Mouse (Mus musculus) hindbrain, embryonic 10.5 days (tissue): ENCODE data around the gene Sertad1. TPM values are rescaled to one million over a fixed set of nuclear protein-coding genes. Genes with fewer than 3 reads are reported as not detected.

ENCODE experiments used
- DNase-seq: peaks from one replicate; pipeline ENCODE4 v3.0.0-alpha.2; 2017; ENCODE audit warnings: low spot score
- H3K27ac ChIP-seq: fragments of 300-500 bp; sonication (generic); 2 replicates; pipeline ENCODE4 v1.5.1; 2016; ENCODE audit warnings: mild to moderate bottlenecking, moderate library complexity
- H3K27me3 ChIP-seq: fragments of 300-500 bp; sonication (generic); 2 replicates; pipeline ENCODE4 v1.6.1; 2016; ENCODE audit warnings: mild to moderate bottlenecking; ENCODE audit not compliant: poor library complexity, insufficient read depth, severe bottlenecking
- H3K36me3 ChIP-seq: fragments of 300-500 bp; sonication (generic); 2 replicates; pipeline ENCODE4 v1.6.1; 2016; ENCODE audit warnings: mild to moderate bottlenecking, moderate library complexity
- H3K4me1 ChIP-seq: fragments of 300-500 bp; sonication (generic); replicated peaks from 2 replicates; pipeline ENCODE4 v1.6.1; 2016; ENCODE audit warnings: mild to moderate bottlenecking
- H3K4me3 ChIP-seq: fragments of 300-500 bp; sonication (generic); 2 replicates; pipeline ENCODE4 v1.5.1; 2016; ENCODE audit warnings: mild to moderate bottlenecking, moderate library complexity
- H3K9me3 ChIP-seq: fragments of 300-500 bp; sonication (generic); 2 replicates; pipeline ENCODE4 v1.6.1; 2016; ENCODE audit warnings: mild to moderate bottlenecking, moderate library complexity
- WGBS: fragments of 180-500 bp; shearing (Covaris S2); methylation state at CpG from one replicate; pipeline ENCODE4 v1.1.7; 2016; 5-methylcytosine and 5-hydroxymethylcytosine counted together
- polyA plus RNA-seq: library from polyadenylated mRNA; unstranded; fragments of >200 nt; fragmentation: Nextera tagmentation; extraction: Ambion mirVana; gene quantifications from 2 replicates; pipeline ENCODE4 v1.2.1, GENCODE M21; 2016

Sertad1 gene
- polyA plus RNA-seq, 1 experiment from 2014 or later, result 23.6 TPM

DNA sequence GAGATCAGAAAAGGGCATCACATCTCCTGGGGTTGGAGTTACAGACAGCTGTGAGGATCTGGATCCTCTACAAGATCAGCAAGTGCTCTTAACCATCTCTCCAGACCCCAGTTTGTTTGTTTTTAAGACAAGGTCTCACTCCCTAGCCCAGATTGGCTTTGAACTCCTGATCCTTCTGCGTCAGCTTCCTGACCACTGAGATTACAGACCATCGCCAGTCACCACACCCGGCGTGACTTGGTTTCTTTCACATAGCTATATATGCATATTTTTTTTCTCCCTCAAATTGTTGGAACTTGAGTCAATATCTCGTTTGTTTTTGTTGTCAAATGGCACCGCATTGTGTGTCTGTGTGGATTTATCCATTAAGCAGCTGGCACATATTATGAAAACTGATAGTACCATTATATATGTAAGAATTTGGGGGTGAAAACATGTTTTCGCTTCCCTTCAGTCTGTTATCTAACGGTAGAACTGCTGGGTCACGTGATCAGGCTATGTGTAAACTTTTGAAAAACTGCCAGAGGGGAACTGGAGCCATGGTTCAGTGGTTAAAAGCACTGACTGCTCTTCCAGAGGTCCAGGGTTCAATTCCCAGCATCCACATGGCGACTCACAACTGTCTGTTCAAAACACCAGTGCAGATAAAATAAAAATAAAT lies 32.1 kb upstream of the Sertad1 start:
- H3K9me3 ChIP-seq, result 0 out of 2 replicates have a peak, but pooled peaks cover 3% of the 10 kb centered on the region
- DNase-seq, result no peak
- no peaks in the 10 kb centered on the region for H3K36me3 ChIP-seq
- no peaks in the 10 kb centered on the region for H3K27me3 ChIP-seq
- 81% methylated on average over 10 of the region's 10 CpGs for WGBS
- no peaks in the 10 kb centered on the region for H3K4me1 ChIP-seq
- no peak overlapping the region for H3K27ac ChIP-seq
- H3K4me3 ChIP-seq, result no peak overlapping the region

GRCm38 (mm10) chr7:27455273-27455672 lies 31.4 kb upstream of the Sertad1 start:
- Histone ChIP-seq H3K4me1 (no peaks in the 10 kb centered on the region), H3K9me3 (0 out of 2 replicates have a peak, but pooled peaks cover 3% of the 10 kb centered on the region), H3K36me3 (no peaks in the 10 kb centered on the region), H3K4me3 (no peak overlapping the region), H3K27me3 (no peaks in the 10 kb centered on the region), H3K27ac (no peak overlapping the region)
- no peak for DNase-seq
- WGBS, result 84% methylated on average over 3 of the region's 3 CpGs

DNA sequence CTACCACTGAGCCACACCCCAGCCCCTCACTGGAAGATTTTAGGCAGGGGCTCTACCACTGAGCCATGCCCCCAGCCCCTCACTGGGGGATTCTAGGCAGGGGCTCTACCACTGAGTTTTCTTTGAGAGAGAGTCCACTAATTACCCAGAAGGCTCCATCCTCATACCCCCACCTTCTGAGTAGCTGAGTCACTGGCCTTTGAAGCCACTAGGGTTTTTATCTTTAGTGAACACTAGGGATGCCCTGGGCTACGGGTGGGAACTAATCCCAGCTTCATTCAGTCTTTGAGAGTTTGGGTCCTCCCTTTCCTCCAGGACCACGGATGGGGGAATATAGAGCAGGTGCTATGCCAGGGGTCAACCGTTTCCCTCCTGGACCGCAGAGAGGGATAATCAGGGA lies 28.1 kb upstream of the Sertad1 start:
- Histone ChIP-seq H3K27ac (no peak overlapping the region), H3K27me3 (no peaks in the 10 kb centered on the region), H3K4me3 (no peak overlapping the region), H3K9me3 (0 out of 2 replicates have a peak, but pooled peaks cover 3% of the 10 kb centered on the region), H3K4me1 (no peaks in the 10 kb centered on the region), H3K36me3 (no peaks in the 10 kb centered on the region)
- WGBS, result 84% methylated on average over 4 of the region's 4 CpGs
- DNase-seq, result no peak

DNA sequence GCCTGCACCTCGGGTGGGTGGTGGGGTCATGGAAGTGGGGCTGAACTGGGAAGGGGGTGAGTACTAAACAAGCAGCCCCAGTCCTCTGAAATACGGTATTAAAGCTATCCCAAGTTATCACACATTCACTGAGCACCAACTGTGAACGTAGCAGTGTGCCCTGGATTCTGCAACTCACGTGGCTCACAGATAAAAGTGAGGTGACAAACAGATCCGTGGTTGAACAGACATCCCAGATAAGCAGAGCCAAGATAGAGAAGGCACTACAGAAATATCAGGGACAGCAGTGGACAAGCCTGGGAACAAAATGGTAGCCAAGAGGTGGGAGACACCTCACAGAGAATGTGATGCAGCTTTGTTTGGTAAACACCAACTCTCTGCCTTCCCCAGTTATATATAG lies 27.1 kb upstream of the Sertad1 start:
- Histone ChIP-seq H3K4me1 (no peaks in the 10 kb centered on the region), H3K4me3 (no peak overlapping the region), H3K27ac (no peak overlapping the region), H3K36me3 (no peaks in the 10 kb centered on the region), H3K9me3 (0 out of 2 replicates have a peak, but pooled peaks cover 3% of the 10 kb centered on the region), H3K27me3 (no peaks in the 10 kb centered on the region)
- WGBS, result 87% methylated on average over 5 of the region's 5 CpGs
- DNase-seq, result no peak

DNA sequence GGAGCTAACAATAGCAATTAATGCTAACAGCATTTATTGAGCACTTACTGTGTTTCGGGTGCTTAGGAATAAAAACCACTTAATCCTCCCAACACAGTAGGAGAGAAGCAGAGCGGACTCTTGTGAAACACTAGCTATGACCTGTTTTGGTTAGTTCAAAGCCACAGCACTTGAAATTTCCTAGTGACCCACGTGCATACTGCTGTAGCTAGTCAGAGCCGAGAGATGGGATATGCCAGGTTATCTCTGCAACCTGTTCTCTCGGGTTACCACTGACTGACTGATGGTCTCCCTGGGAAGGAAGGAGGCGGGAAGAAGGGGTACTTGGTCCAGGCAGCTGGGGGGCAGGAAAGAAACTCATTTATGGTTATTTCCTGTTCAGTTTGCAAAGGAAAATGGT lies 26.2 kb upstream of the Sertad1 start:
- no peaks in the 10 kb centered on the region for H3K4me1 ChIP-seq
- DNase-seq, result no peak
- no peak overlapping the region for H3K27ac ChIP-seq
- H3K36me3 ChIP-seq, result no peaks in the 10 kb centered on the region
- 0 out of 2 replicates have a peak, but pooled peaks cover 3% of the 10 kb centered on the region for H3K9me3 ChIP-seq
- no peaks in the 10 kb centered on the region for H3K27me3 ChIP-seq
- 84% methylated on average over 6 of the region's 6 CpGs for WGBS
- no peak overlapping the region for H3K4me3 ChIP-seq

GRCm38 (mm10) chr7:27467648-27468047 lies 19.1 kb upstream of the Sertad1 start:
- no peak overlapping the region for H3K27ac ChIP-seq
- H3K4me1 ChIP-seq, result peaks cover 9% of the 10 kb centered on the region
- H3K27me3 ChIP-seq, result no peaks in the 10 kb centered on the region
- H3K4me3 ChIP-seq, result no peak overlapping the region
- DNase-seq, result peak; percentile 13
- WGBS, result 46% methylated on average over 4 of the region's 4 CpGs
- no peaks in the 10 kb centered on the region for H3K36me3 ChIP-seq
- no peaks in the 10 kb centered on the region for H3K9me3 ChIP-seq

DNA sequence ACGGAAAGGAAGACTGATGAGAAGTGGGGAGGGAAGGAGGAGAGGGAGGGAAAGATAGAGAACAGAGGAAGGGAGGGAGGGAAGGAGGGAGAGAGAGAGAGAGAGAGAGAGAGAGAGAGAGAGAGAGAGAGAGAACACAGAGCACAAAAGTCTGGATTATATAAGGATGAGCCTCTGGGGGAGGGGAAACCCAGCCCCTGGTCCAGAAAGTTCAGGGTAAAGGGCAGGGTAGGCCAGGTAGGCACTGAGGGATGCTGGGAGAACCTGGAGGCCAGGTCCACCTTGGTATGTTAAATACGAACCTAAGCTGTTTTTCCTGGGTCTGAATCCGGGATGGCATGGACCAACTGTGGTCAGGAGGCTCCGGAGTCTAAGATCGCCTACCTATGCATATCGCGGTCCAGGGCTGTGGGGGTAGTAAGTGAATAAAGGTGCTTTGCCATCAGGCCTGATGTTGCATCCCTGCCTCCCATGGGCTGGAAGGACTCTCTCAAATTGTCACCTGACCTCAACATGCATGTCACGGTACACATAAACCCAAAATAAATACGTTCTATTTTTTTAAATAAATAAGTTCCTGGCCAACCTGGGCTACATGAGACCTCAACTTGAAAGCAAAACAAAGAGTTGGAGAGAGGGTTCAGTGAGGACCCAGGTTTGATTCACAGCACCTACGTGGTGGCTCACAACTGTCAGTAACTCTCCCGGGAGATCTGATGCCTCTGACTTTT lies 15.2 kb upstream of the Sertad1 start:
- no peak overlapping the region for H3K27ac ChIP-seq
- WGBS, result 90% methylated on average over 11 of the region's 11 CpGs
- H3K4me3 ChIP-seq, result no peak overlapping the region
- peaks cover 18% of the 10 kb centered on the region for H3K4me1 ChIP-seq
- H3K27me3 ChIP-seq, result no peaks in the 10 kb centered on the region
- H3K36me3 ChIP-seq, result peaks cover 6% of the 10 kb centered on the region
- DNase-seq, result no peak
- no peaks in the 10 kb centered on the region for H3K9me3 ChIP-seq

DNA sequence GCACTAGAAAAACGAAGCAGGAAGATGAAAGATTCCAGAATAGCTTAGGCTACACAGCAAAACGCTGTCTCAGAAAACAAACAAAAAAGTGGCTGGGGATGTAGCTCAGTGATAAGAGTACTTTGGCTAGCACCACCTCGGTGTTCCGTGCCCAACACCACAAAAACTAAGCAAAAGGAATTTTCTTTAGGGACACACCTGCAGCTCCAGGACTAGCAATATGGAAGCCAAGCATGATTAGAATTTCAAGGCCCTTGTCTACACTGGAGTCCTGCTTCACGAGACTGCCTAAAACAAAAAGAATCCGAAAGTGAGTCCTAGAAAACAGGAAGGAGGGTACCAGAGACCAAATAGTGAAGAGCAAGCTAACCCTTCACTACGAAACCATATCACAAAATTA lies 14.1 kb upstream of the Sertad1 start:
- Histone ChIP-seq H3K9me3 (no peaks in the 10 kb centered on the region), H3K4me1 (peaks cover 15% of the 10 kb centered on the region), H3K27me3 (no peaks in the 10 kb centered on the region), H3K36me3 (peaks cover 17% of the 10 kb centered on the region), H3K27ac (peak overlapping the region; percentile 91), H3K4me3 (peak overlapping the region; percentile 80)
- DNase-seq, result no peak
- 49% methylated on average over 7 of the region's 7 CpGs for WGBS

GRCm38 (mm10) chr7:27473156-27473834 lies 13.4 kb upstream of the Sertad1 start, which contains the start of gene Sertad3:
TSS of gene Sertad3 (plus strand) at chr7:27473768.
- Histone ChIP-seq H3K36me3 (peaks cover 22% of the 10 kb centered on the region), H3K27ac (peak within 1 kb of the TSS; percentile 91), H3K4me1 (peaks cover 13% of the 10 kb centered on the region), H3K4me3 (peak within 1 kb of the TSS; percentile 80), H3K9me3 (no peaks in the 10 kb centered on the region), H3K27me3 (no peaks in the 10 kb centered on the region)
- WGBS, result under 1% methylated on average over 36 of the region's 36 CpGs
- peak; percentile 99 for DNase-seq

DNA sequence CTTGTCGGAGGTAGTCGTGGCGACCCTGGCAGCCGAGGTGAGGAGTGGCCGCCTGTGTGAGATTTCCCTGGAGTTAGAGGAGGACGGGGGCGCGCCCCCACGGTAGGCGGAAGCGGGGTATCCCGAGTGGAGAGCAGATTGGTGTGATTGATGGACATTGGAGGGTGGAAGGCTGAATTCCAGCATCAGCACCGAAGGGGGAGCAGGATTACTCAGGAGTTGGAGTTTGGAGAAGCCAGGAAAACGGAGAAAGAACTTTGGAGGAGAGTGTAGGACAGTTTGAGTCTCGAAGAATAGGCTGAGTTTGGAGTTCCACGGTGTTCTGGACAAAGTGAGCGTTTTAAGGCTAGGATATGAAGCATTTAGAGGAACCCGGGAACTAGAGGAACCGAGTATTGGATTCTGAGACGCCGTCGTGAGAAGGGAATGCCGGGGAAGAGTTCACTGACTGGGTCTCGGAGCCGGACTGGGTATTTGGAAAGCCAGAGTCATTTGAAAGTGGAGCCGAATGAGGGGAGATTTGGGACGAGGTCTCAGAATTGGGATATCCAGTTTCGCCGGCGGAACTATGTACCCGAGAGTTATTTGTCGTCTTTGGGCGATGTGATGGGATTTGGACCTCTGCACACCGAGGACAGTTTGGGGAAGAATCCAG lies 12.7 kb upstream of the Sertad1 start:
- no peak for DNase-seq
- under 1% methylated on average over 34 of the region's 34 CpGs for WGBS
- Histone ChIP-seq H3K4me1 (peaks cover 13% of the 10 kb centered on the region), H3K27ac (peak overlapping the region; percentile 91), H3K27me3 (no peaks in the 10 kb centered on the region), H3K36me3 (peaks cover 24% of the 10 kb centered on the region), H3K4me3 (peak overlapping the region; percentile 80), H3K9me3 (no peaks in the 10 kb centered on the region)

DNA sequence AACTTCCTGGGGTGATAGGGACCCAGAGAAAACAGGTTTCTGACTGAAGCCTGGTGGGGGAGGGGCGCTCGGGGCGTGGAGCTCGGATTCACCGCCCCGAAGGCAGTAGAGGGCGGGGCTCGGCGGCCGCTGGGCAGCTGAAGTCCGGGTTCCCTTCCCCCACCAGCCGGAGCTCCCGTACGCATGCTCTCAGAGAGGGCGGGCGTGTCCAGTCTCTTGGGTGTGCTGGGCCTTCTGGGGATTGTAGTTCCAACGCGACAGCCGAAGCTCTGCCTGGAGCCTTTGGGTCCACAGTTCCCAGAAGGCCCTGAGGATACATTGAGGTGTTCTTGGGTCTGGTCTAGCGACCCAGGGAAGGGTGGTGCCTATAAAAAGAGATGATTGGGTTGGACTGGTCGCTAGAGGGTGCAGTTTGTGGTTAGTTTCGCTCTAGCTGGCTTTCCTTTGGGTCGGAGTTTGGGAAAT lies 12.2 kb upstream of the Sertad1 start:
- Histone ChIP-seq H3K4me3 (peak overlapping the region; percentile 80), H3K9me3 (no peaks in the 10 kb centered on the region), H3K27ac (peak overlapping the region; percentile 91), H3K4me1 (peaks cover 13% of the 10 kb centered on the region), H3K36me3 (peaks cover 24% of the 10 kb centered on the region), H3K27me3 (no peaks in the 10 kb centered on the region)
- peak; percentile 97 for DNase-seq
- WGBS, result under 1% methylated on average over 23 of the region's 23 CpGs

GRCm38 (mm10) chr7:27475596-27475995 lies 11.1 kb upstream of the Sertad1 start:
- no peak for DNase-seq
- no peak overlapping the region for H3K27ac ChIP-seq
- no peak overlapping the region for H3K4me3 ChIP-seq
- H3K9me3 ChIP-seq, result no peaks in the 10 kb centered on the region
- peaks cover 13% of the 10 kb centered on the region for H3K4me1 ChIP-seq
- WGBS, result 93% methylated on average over 2 of the region's 2 CpGs
- H3K27me3 ChIP-seq, result no peaks in the 10 kb centered on the region
- H3K36me3 ChIP-seq, result peaks cover 24% of the 10 kb centered on the region
